Mouse (Mus musculus): ENCODE measurements at regions not wholly inside any gene's neighbourhood (a gene's known extent, or its start where the extent isn't known, plus 50 kb on each side); places are given as distances from the start of the nearest gene placed in this dataset.

GRCm38 (mm10) chr9:76734387-76734786 lies 167.5 kb upstream of the Fam83b start:
- DNase-seq = no peak

GRCm38 (mm10) chr9:76733812-76734211 lies 166.9 kb upstream of the Fam83b start:
- DNase-seq = no peak

- DNase-seq = no peak
Measured at GRCm38 (mm10) chr9:76722881-76723280, 156.0 kb upstream of the Fam83b start.

GRCm38 (mm10) chr9:76715852-76716251 lies 148.9 kb upstream of the Fam83b start:
- DNase-seq = no peak

GRCm38 (mm10) chr9:76706451-76706850 lies 139.5 kb upstream of the Fam83b start:
- no peak for DNase-seq

GRCm38 (mm10) chr9:76705786-76706185 lies 138.9 kb upstream of the Fam83b start:
- no peak for DNase-seq

- DNase-seq = no peak
Measured at GRCm38 (mm10) chr9:76695547-76695946, 128.6 kb upstream of the Fam83b start.

- no peak for DNase-seq
Measured at GRCm38 (mm10) chr9:76692976-76693375, 126.1 kb upstream of the Fam83b start.

GRCm38 (mm10) chr9:76660848-76661247 lies 93.9 kb upstream of the Fam83b start:
- DNase-seq = peak; percentile 50

- no peak for DNase-seq
Measured at GRCm38 (mm10) chr9:76659798-76660197, 92.9 kb upstream of the Fam83b start.

GRCm38 (mm10) chr9:76653311-76653710 lies 86.4 kb upstream of the Fam83b start:
- DNase-seq = no peak

- DNase-seq = no peak
Measured at GRCm38 (mm10) chr9:76649484-76649883, 82.6 kb upstream of the Fam83b start.

GRCm38 (mm10) chr9:76646383-76646782 lies 79.5 kb upstream of the Fam83b start:
- DNase-seq = no peak
